Mouse (Mus musculus) neural tube, embryonic 11.5 days (tissue): ENCODE measurements around the gene Ndufc1. TPM values are rescaled to one million over a fixed set of nuclear protein-coding genes. Genes with fewer than 3 reads are reported as not detected.

Source experiments
- ATAC-seq: fragments of 200-750 bp; cut with Nextera tagmentation; 2 replicates; pipeline ENCODE4 v1.8.0; 2017; ENCODE audit warnings: moderate number of reproducible peaks, mild to moderate bottlenecking, moderate TSS enrichment, moderate library complexity; ENCODE audit not compliant: insufficient read depth, low FRiP score, low TSS enrichment
- DNase-seq: peaks from one replicate; pipeline ENCODE4 v3.0.0-alpha.2; 2015; ENCODE audit warnings: low spot score
- H3K27ac ChIP-seq: fragments of 300-500 bp; sonication (generic); 2 replicates; pipeline ENCODE4 v1.5.1; 2014; ENCODE audit warnings: low read depth, mild to moderate bottlenecking, low read length
- H3K27me3 ChIP-seq: fragments of 300-500 bp; sonication (generic); 2 replicates; pipeline ENCODE4 v1.6.1; 2014; ENCODE audit warnings: mild to moderate bottlenecking, low read length, mixed read lengths; ENCODE audit not compliant: control insufficient read depth, insufficient read depth
- H3K36me3 ChIP-seq: fragments of 300-500 bp; sonication (generic); 2 replicates; pipeline ENCODE4 v1.6.1; 2014; ENCODE audit warnings: mild to moderate bottlenecking, low read length, moderate library complexity, mixed read lengths; ENCODE audit not compliant: control insufficient read depth, insufficient read depth
- H3K4me1 ChIP-seq: fragments of 300-500 bp; sonication (generic); 2 replicates; pipeline ENCODE4 v1.6.1; 2014; ENCODE audit warnings: low read length, mixed read lengths; ENCODE audit not compliant: control insufficient read depth, insufficient read depth
- H3K4me2 ChIP-seq: fragments of 300-500 bp; sonication (generic); 2 replicates; pipeline ENCODE4 v1.6.1; 2014; ENCODE audit warnings: low read depth, mild to moderate bottlenecking, moderate library complexity
- H3K4me3 ChIP-seq: fragments of 300-500 bp; sonication (generic); 2 replicates; pipeline ENCODE4 v1.5.1; 2014; ENCODE audit warnings: low read depth, low read length
- H3K9ac ChIP-seq: fragments of 300-500 bp; sonication (generic); 2 replicates; pipeline ENCODE4 v1.6.1; 2014; ENCODE audit warnings: mild to moderate bottlenecking, low read length
- H3K9me3 ChIP-seq: fragments of 300-500 bp; sonication (generic); 2 replicates; pipeline ENCODE4 v1.6.1; 2016; ENCODE audit warnings: low read length; ENCODE audit not compliant: control insufficient read depth
- WGBS: fragments of 180-500 bp; shearing (Covaris S2); extraction: QIAGEN DNeasy Blood & Tissue Kit; methylation state at CpG from one replicate; pipeline ENCODE4 v1.1.7; 2014; 5-methylcytosine and 5-hydroxymethylcytosine counted together
- polyA plus RNA-seq: library from polyadenylated mRNA; unstranded; fragments of >200 nt; fragmentation: Nextera tagmentation; extraction: Ambion mirVana; gene quantifications from 2 replicates; pipeline ENCODE4 v1.2.1, GENCODE M21; 2014

Ndufc1 gene
- polyA plus RNA-seq, 1 experiment from 2014 or later = 654 TPM

DNA sequence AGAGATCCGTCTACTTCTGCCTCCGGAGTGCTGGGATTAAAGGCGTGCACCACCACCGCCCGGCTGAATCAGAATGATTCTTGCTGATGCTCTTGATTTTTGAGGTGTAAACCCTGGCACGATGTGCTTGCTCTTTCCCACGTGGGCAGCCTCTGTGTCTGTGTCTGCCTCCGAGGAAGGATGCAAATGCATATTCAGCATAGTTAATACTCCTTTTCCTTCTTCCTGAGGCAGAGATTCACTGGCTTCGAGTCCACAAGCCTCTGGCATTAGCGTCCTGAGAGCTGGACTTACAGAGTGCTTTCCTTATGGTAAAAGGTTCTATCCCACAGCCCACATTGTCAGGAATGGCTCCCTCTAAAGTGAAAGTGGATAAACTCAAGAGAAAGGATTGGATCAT lies 8.1 kb downstream of the Ndufc1 start:
- Histone ChIP-seq H3K27me3 (no peaks in the 10 kb centered on the region; the same call in 1 of the 2 replicates), H3K4me1 (no peaks in the 10 kb centered on the region), H3K9me3 (no peaks in the 10 kb centered on the region), H3K4me3 (no peak overlapping the region), H3K4me2 (no peak overlapping the region), H3K9ac (no peak overlapping the region), H3K36me3 (no peaks in the 10 kb centered on the region), H3K27ac (no peak overlapping the region)
- no peak for ATAC-seq
- no peak for DNase-seq
- 81% methylated on average over 10 of the region's 10 CpGs for WGBS

DNA sequence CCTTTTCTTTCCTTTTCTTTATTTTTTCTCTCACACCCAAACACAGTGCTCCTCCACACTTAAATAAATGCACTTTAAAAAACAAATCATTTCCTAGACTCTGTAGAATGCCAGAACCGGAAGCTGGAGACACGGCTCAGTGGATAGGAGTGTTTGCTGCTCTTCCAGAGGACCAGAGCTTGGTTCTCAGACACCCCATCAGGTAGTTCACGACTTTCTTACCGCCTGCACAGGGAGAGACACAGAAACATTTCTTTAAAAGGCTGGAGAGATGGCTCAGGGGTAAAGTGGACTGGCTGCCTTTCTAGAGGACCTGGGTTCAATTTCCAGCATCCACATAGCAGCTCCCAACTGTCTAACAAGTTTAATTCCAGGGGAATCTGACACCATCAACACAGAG lies 9.3 kb downstream of the Ndufc1 start:
- 67% methylated on average over 4 of the region's 4 CpGs for WGBS
- H3K4me1 ChIP-seq = no peaks in the 10 kb centered on the region

GRCm38 (mm10) chr3:51398667-51399066 lies 10.1 kb downstream of the Ndufc1 start:
- ATAC-seq (no peak), DNase-seq (no peak)
- no peak overlapping the region for H3K4me2 ChIP-seq

More for the DNA sequence above, 9.3 kb downstream of the Ndufc1 start:
- ATAC-seq (no peak), DNase-seq (no peak)
- H3K4me2 ChIP-seq = no peak overlapping the region
- no peaks in the 10 kb centered on the region; the same call in 1 of the 2 replicates for H3K27me3 ChIP-seq
- no peaks in the 10 kb centered on the region for H3K36me3 ChIP-seq
- H3K9ac ChIP-seq = no peak overlapping the region
- H3K4me3 ChIP-seq = no peak overlapping the region
- no peaks in the 10 kb centered on the region for H3K9me3 ChIP-seq
- H3K27ac ChIP-seq = no peak overlapping the region

GRCm38 (mm10) chr3:51397700-51398299 lies 11.0 kb downstream of the Ndufc1 start:
- H3K9me3 ChIP-seq = no peaks in the 10 kb centered on the region
- no peak for ATAC-seq
- H3K4me2 ChIP-seq = no peak overlapping the region
- no peak overlapping the region for H3K9ac ChIP-seq
- H3K4me3 ChIP-seq = no peak overlapping the region
- H3K27ac ChIP-seq = no peak overlapping the region
- 53% methylated on average over 15 of the region's 15 CpGs for WGBS
- no peaks in the 10 kb centered on the region for H3K36me3 ChIP-seq
- H3K27me3 ChIP-seq = no peaks in the 10 kb centered on the region; the same call in 1 of the 2 replicates
- no peaks in the 10 kb centered on the region for H3K4me1 ChIP-seq
- no peak for DNase-seq

More at GRCm38 (mm10) chr3:51398667-51399066, 10.1 kb downstream of the Ndufc1 start:
- no peak overlapping the region for H3K4me3 ChIP-seq
- no peaks in the 10 kb centered on the region; the same call in 1 of the 2 replicates for H3K27me3 ChIP-seq
- no peaks in the 10 kb centered on the region for H3K9me3 ChIP-seq
- H3K36me3 ChIP-seq = no peaks in the 10 kb centered on the region
- 18% methylated on average over 3 of the region's 3 CpGs for WGBS
- H3K4me1 ChIP-seq = no peaks in the 10 kb centered on the region
- H3K9ac ChIP-seq = no peak overlapping the region
- H3K27ac ChIP-seq = no peak overlapping the region

DNA sequence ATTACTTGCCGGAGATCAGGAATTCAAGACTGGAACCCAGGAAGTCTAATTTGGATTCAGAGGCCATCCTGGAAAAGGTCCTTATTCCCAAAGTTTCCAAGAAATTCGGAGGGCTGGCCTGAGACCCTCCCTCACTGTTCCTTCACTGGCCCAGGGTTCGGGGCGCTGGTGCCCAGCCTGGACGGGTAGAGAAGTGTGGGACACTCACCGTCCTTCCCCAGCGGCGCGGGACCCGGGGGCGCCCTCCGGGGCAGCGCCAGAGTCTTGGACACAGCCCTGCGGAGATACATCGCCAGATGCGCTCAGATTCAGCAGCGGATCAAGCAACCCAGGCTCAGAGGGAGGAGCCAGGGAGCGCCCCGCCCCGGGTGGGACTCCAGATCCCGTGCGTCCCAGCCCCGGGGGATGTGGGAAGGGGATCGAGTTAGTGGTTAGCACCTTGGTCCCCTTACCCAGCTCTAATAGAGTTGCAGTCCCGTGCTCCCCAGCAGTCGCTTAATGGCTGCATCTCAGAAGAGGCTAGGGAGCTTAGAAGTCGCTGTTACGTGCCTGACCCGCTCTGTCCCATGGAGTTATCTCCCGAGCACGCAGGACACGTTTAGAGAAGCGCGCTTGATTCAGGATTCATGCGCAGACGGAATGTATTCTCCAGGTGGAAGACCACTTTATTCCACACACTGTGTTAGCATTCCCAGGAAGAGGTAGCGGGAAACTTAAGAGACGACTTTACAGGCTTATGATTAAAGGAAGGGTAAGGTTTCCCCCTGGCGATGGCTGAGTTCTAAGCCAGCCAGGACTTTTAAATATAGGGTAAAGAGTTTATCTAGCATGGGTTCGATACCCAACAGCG lies 12.3 kb downstream of the Ndufc1 start, which contains the start of gene Mgarp:
Gene Mgarp (minus strand): TSS at position 520 of the 850 bp plus-strand sequence.
- Histone ChIP-seq H3K9me3 (no peaks in the 10 kb centered on the region), H3K27me3 (no peaks in the 10 kb centered on the region; the same call in 1 of the 2 replicates), H3K4me2 (peak within 1 kb of the TSS; percentile 70), H3K4me1 (no peaks in the 10 kb centered on the region), H3K4me3 (peak within 1 kb of the TSS; percentile 42), H3K9ac (peak within 1 kb of the TSS; percentile 57), H3K27ac (no peak within 1 kb of the TSS), H3K36me3 (no peaks in the 10 kb centered on the region)
- ATAC-seq (peak; percentile 86), DNase-seq (peak; percentile 85)
- 4% methylated on average over 37 of the region's 41 CpGs for WGBS

DNA sequence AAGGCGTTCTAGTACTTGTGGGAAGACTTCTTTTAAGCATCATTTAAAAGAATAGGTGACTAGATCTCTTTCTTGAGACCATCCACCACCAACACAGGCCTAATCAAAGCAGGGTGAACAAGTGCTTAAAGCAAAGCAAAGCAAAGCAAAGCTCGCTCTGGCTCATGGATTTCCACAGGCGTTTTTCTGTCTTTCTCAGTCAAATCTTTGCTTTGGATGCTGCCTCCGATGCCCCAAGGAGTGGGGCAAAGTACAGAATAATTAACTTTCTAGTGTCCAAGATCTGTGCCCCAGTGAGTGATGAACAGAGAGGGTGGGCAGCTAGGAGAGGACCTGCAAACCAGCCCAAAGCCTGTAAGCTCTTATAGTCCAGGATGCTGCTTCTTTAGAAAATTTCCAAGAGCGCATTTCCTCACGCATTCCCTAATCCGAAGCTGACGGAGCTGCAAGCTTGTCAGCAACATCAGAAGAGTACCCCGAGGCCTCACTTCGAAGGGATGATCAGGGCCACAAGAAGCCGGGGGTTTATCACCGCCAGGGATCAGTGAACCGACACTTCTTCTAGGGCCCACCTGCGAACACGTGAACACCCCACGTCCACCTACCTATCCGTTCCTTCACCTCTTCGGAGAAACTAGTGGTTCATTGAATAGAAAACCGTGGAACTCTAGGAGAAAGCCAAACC lies 13.2 kb downstream of the Ndufc1 start:
- H3K4me2 ChIP-seq = no peak overlapping the region; the same call in 1 of the 2 replicates
- no peaks in the 10 kb centered on the region for H3K36me3 ChIP-seq
- H3K4me3 ChIP-seq = no peak overlapping the region
- H3K27me3 ChIP-seq = no peaks in the 10 kb centered on the region; the same call in 1 of the 2 replicates
- DNase-seq = no peak
- no peak overlapping the region for H3K27ac ChIP-seq
- ATAC-seq = no peak
- H3K9ac ChIP-seq = no peak overlapping the region
- 18% methylated on average over 19 of the region's 19 CpGs for WGBS
- no peaks in the 10 kb centered on the region for H3K9me3 ChIP-seq
- no peaks in the 10 kb centered on the region for H3K4me1 ChIP-seq

GRCm38 (mm10) chr3:51394881-51395280 lies 13.9 kb downstream of the Ndufc1 start:
- H3K27me3 ChIP-seq = no peaks in the 10 kb centered on the region; the same call in 1 of the 2 replicates
- no peak for ATAC-seq

DNA sequence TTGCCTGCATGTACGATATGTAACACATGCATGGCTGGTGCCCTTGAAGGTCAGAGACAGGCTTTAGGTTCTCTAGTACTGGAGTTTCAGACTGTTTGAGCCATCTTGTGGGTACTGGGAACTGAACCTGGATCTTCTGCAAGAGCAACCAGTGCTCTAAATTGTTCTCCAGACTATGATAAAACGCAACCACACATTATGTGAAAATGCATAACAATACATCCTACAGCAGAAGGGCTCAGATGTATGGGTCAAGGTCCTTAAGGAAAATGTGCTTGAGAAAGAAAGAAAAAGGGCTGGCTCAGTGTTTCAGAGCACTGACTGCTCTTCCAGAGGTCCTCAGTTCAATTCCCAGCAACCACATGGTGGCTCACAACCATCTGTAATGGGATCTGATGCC lies 15.1 kb downstream of the Ndufc1 start:
- no peak overlapping the region for H3K27ac ChIP-seq
- ATAC-seq = no peak
- DNase-seq = no peak
- no peaks in the 10 kb centered on the region for H3K9me3 ChIP-seq
- H3K27me3 ChIP-seq = no peaks in the 10 kb centered on the region; the same call in 1 of the 2 replicates
- no peak overlapping the region for H3K4me2 ChIP-seq
- no peaks in the 10 kb centered on the region for H3K4me1 ChIP-seq
- no peak overlapping the region for H3K4me3 ChIP-seq
- no peak overlapping the region for H3K9ac ChIP-seq
- H3K36me3 ChIP-seq = no peaks in the 10 kb centered on the region
- 91% methylated on average over 2 of the region's 2 CpGs for WGBS

More at GRCm38 (mm10) chr3:51394881-51395280, 13.9 kb downstream of the Ndufc1 start:
- H3K4me2 ChIP-seq = no peak overlapping the region
- no peaks in the 10 kb centered on the region for H3K36me3 ChIP-seq
- WGBS = 49% methylated on average over 3 of the region's 3 CpGs
- H3K9me3 ChIP-seq = no peaks in the 10 kb centered on the region
- H3K4me1 ChIP-seq = no peaks in the 10 kb centered on the region
- no peak for DNase-seq
- H3K9ac ChIP-seq = no peak overlapping the region
- no peak overlapping the region for H3K27ac ChIP-seq
- H3K4me3 ChIP-seq = no peak overlapping the region
